Mouse (Mus musculus) liver, embryonic 12.5 days (tissue): ENCODE measurements around the gene Mrtfb. TPM values are rescaled to one million over a fixed set of nuclear protein-coding genes. Genes with fewer than 3 reads are reported as not detected.

Experiments used
- ATAC-seq: fragments of 200-750 bp; cut with Nextera tagmentation; 2 replicates; pipeline ENCODE4 v1.8.0; 2017; ENCODE audit warnings: moderate number of reproducible peaks, mild to moderate bottlenecking, moderate library complexity
- H3K27ac ChIP-seq: fragments of 300-500 bp; sonication (generic); 2 replicates; pipeline ENCODE4 v1.5.1; 2016; ENCODE audit warnings: mild to moderate bottlenecking
- H3K27me3 ChIP-seq: fragments of 300-500 bp; sonication (generic); replicated peaks from 2 replicates; pipeline ENCODE4 v1.6.1; 2016; ENCODE audit warnings: mild to moderate bottlenecking, moderate library complexity
- H3K36me3 ChIP-seq: fragments of 300-500 bp; sonication (generic); 2 replicates; pipeline ENCODE4 v1.6.1; 2016; ENCODE audit warnings: mild to moderate bottlenecking, moderate library complexity
- H3K4me1 ChIP-seq: fragments of 300-500 bp; sonication (generic); 2 replicates; pipeline ENCODE4 v1.6.1; 2016
- H3K4me2 ChIP-seq: fragments of 300-500 bp; sonication (generic); 2 replicates; pipeline ENCODE4 v1.6.1; 2016; ENCODE audit warnings: mild to moderate bottlenecking, moderate library complexity
- H3K4me3 ChIP-seq: fragments of 300-500 bp; sonication (generic); 2 replicates; pipeline ENCODE4 v1.5.1; 2016; ENCODE audit warnings: mild to moderate bottlenecking, moderate library complexity
- H3K9ac ChIP-seq: fragments of 300-500 bp; sonication (generic); 2 replicates; pipeline ENCODE4 v1.6.1; 2016; ENCODE audit warnings: mild to moderate bottlenecking, moderate library complexity
- H3K9me3 ChIP-seq: fragments of 300-500 bp; sonication (generic); replicated peaks from 2 replicates; pipeline ENCODE4 v1.6.1; 2016; ENCODE audit warnings: mild to moderate bottlenecking, moderate library complexity
- WGBS: fragments of 180-500 bp; shearing (Covaris S2); methylation state at CpG from one replicate; pipeline ENCODE4 v1.1.7; 2016; ENCODE audit not compliant: insufficient replicate concordance; 5-methylcytosine and 5-hydroxymethylcytosine counted together
- polyA plus RNA-seq: library from polyadenylated mRNA; unstranded; fragments of >200 nt; fragmentation: Nextera tagmentation; extraction: Ambion mirVana; gene quantifications from 2 replicates; pipeline ENCODE4 v1.2.1, GENCODE M21; 2016

Mrtfb gene
- polyA plus RNA-seq, 1 experiment from 2014 or later = 5.5 TPM

- H3K9ac ChIP-seq = no peak overlapping the region
- no peak for ATAC-seq
These were observed 102.5 kb downstream of the Mrtfb start for GRCm38 (mm10) chr16:13358741-13359140.

GRCm38 (mm10) chr16:13359405-13359858 is 103.2 kb downstream of the Mrtfb start:
- Histone ChIP-seq H3K4me2 (0 out of 2 replicates have a peak overlapping the region, but pooled peaks have one; percentile 15), H3K9ac (no peak overlapping the region)
- no peak for ATAC-seq

More at GRCm38 (mm10) chr16:13358741-13359140, 102.5 kb downstream of the Mrtfb start:
- Histone ChIP-seq H3K36me3 (no peaks in the 10 kb centered on the region), H3K27ac (0 out of 2 replicates have a peak overlapping the region, but pooled peaks have one; percentile 3), H3K9me3 (no peaks in the 10 kb centered on the region), H3K4me1 (peaks cover 22% of the 10 kb centered on the region), H3K27me3 (no peaks in the 10 kb centered on the region), H3K4me2 (no peak overlapping the region; the same call in 1 of the 2 replicates), H3K4me3 (no peak overlapping the region)

GRCm38 (mm10) chr16:13360208-13360607 is 103.9 kb downstream of the Mrtfb start:
- no peak for ATAC-seq
- Histone ChIP-seq H3K27ac (no peak overlapping the region), H3K9me3 (no peaks in the 10 kb centered on the region), H3K9ac (no peak overlapping the region), H3K36me3 (no peaks in the 10 kb centered on the region), H3K4me3 (no peak overlapping the region), H3K4me1 (peaks cover 22% of the 10 kb centered on the region), H3K4me2 (no peak overlapping the region), H3K27me3 (no peaks in the 10 kb centered on the region)

More at GRCm38 (mm10) chr16:13359405-13359858, 103.2 kb downstream of the Mrtfb start:
- Histone ChIP-seq H3K27ac (0 out of 2 replicates have a peak overlapping the region, but pooled peaks have one; percentile 10), H3K36me3 (no peaks in the 10 kb centered on the region), H3K27me3 (no peaks in the 10 kb centered on the region), H3K9me3 (no peaks in the 10 kb centered on the region), H3K4me1 (peaks cover 22% of the 10 kb centered on the region), H3K4me3 (no peak overlapping the region)
- WGBS = 28% methylated on average over 9 of the region's 9 CpGs

- H3K36me3 ChIP-seq = no peaks in the 10 kb centered on the region
- no peaks in the 10 kb centered on the region for H3K27me3 ChIP-seq
- H3K4me1 ChIP-seq = peaks cover 22% of the 10 kb centered on the region
- ATAC-seq = no peak
- H3K9ac ChIP-seq = no peak overlapping the region
- H3K4me2 ChIP-seq = no peak overlapping the region
- 77% methylated on average over 5 of the region's 5 CpGs for WGBS
- H3K4me3 ChIP-seq = no peak overlapping the region
- H3K9me3 ChIP-seq = no peaks in the 10 kb centered on the region
- H3K27ac ChIP-seq = no peak overlapping the region
These were observed 104.6 kb downstream of the Mrtfb start for GRCm38 (mm10) chr16:13360835-13361234.

GRCm38 (mm10) chr16:13363141-13363540 is 106.9 kb downstream of the Mrtfb start:
- Histone ChIP-seq H3K36me3 (no peaks in the 10 kb centered on the region), H3K4me1 (peaks cover 29% of the 10 kb centered on the region), H3K27ac (no peak overlapping the region), H3K27me3 (no peaks in the 10 kb centered on the region), H3K4me2 (no peak overlapping the region), H3K9ac (no peak overlapping the region), H3K9me3 (no peaks in the 10 kb centered on the region), H3K4me3 (no peak overlapping the region)
- WGBS = 68% methylated on average over 5 of the region's 5 CpGs
- ATAC-seq = no peak

- H3K9ac ChIP-seq = no peak overlapping the region
- ATAC-seq = no peak
- no peak overlapping the region for H3K27ac ChIP-seq
- H3K9me3 ChIP-seq = no peaks in the 10 kb centered on the region
- H3K27me3 ChIP-seq = no peaks in the 10 kb centered on the region
- no peak overlapping the region for H3K4me3 ChIP-seq
- 38% methylated on average over 3 of the region's 3 CpGs for WGBS
- no peaks in the 10 kb centered on the region for H3K36me3 ChIP-seq
- H3K4me2 ChIP-seq = no peak overlapping the region
- H3K4me1 ChIP-seq = peaks cover 19% of the 10 kb centered on the region
These were observed 107.9 kb downstream of the Mrtfb start for GRCm38 (mm10) chr16:13364145-13364544.

GRCm38 (mm10) chr16:13366256-13366655 is 110.0 kb downstream of the Mrtfb start:
- ATAC-seq = no peak
- Histone ChIP-seq H3K4me2 (no peak overlapping the region), H3K36me3 (no peaks in the 10 kb centered on the region), H3K9ac (no peak overlapping the region), H3K4me1 (0 out of 2 replicates have a peak, but pooled peaks cover 9% of the 10 kb centered on the region), H3K9me3 (no peaks in the 10 kb centered on the region), H3K4me3 (no peak overlapping the region), H3K27ac (no peak overlapping the region), H3K27me3 (no peaks in the 10 kb centered on the region)
- WGBS = 38% methylated on average over 1 of the region's 1 CpGs

GRCm38 (mm10) chr16:13366802-13367465 is 110.7 kb downstream of the Mrtfb start:
- Histone ChIP-seq H3K27ac (no peak overlapping the region), H3K4me2 (no peak overlapping the region), H3K36me3 (no peaks in the 10 kb centered on the region), H3K9me3 (no peaks in the 10 kb centered on the region), H3K9ac (no peak overlapping the region), H3K4me1 (peaks cover 13% of the 10 kb centered on the region), H3K4me3 (no peak overlapping the region), H3K27me3 (no peaks in the 10 kb centered on the region)
- WGBS = 45% methylated on average over 4 of the region's 4 CpGs
- no peak for ATAC-seq

GRCm38 (mm10) chr16:13367466-13367856 is 111.2 kb downstream of the Mrtfb start:
- H3K9ac ChIP-seq = no peak overlapping the region
- 20% methylated on average over 2 of the region's 2 CpGs for WGBS
- H3K4me2 ChIP-seq = no peak overlapping the region
- no peak overlapping the region for H3K4me3 ChIP-seq
- peaks cover 16% of the 10 kb centered on the region for H3K4me1 ChIP-seq
- H3K9me3 ChIP-seq = no peaks in the 10 kb centered on the region
- no peak for ATAC-seq
- H3K27ac ChIP-seq = no peak overlapping the region
- no peaks in the 10 kb centered on the region for H3K27me3 ChIP-seq
- H3K36me3 ChIP-seq = no peaks in the 10 kb centered on the region

GRCm38 (mm10) chr16:13368645-13369044 is 112.4 kb downstream of the Mrtfb start:
- H3K9ac ChIP-seq = no peak overlapping the region
- no peak for ATAC-seq
- H3K4me2 ChIP-seq = no peak overlapping the region
- H3K27me3 ChIP-seq = no peaks in the 10 kb centered on the region
- H3K27ac ChIP-seq = no peak overlapping the region
- H3K4me3 ChIP-seq = no peak overlapping the region
- peaks cover 16% of the 10 kb centered on the region for H3K4me1 ChIP-seq
- no peaks in the 10 kb centered on the region for H3K9me3 ChIP-seq
- 35% methylated on average over 1 of the region's 1 CpGs for WGBS
- H3K36me3 ChIP-seq = no peaks in the 10 kb centered on the region

- peak; percentile 67 for ATAC-seq
- no peak overlapping the region for H3K9ac ChIP-seq
- H3K9me3 ChIP-seq = no peaks in the 10 kb centered on the region
- H3K4me2 ChIP-seq = peak overlapping the region; percentile 29
- H3K4me1 ChIP-seq = peaks cover 14% of the 10 kb centered on the region
- H3K27me3 ChIP-seq = no peaks in the 10 kb centered on the region
- no peaks in the 10 kb centered on the region for H3K36me3 ChIP-seq
- 13% methylated on average over 11 of the region's 11 CpGs for WGBS
- no peak overlapping the region for H3K4me3 ChIP-seq
- H3K27ac ChIP-seq = no peak overlapping the region
These were observed 115.5 kb downstream of the Mrtfb start for GRCm38 (mm10) chr16:13371740-13372287.

GRCm38 (mm10) chr16:13372899-13373533 is 116.7 kb downstream of the Mrtfb start:
- H3K9ac ChIP-seq = no peak overlapping the region
- peaks cover 7% of the 10 kb centered on the region for H3K4me1 ChIP-seq
- H3K27ac ChIP-seq = no peak overlapping the region
- no peaks in the 10 kb centered on the region for H3K36me3 ChIP-seq
- ATAC-seq = no peak
- 74% methylated on average over 8 of the region's 8 CpGs for WGBS
- H3K27me3 ChIP-seq = no peaks in the 10 kb centered on the region
- no peaks in the 10 kb centered on the region for H3K9me3 ChIP-seq
- no peak overlapping the region for H3K4me3 ChIP-seq
- no peak overlapping the region for H3K4me2 ChIP-seq
